Mouse (Mus musculus) hindbrain, postnatal 0 days (tissue): ENCODE data around the gene Hist2h2ac. TPM values are rescaled to one million over a fixed set of nuclear protein-coding genes. Genes with fewer than 3 reads are reported as not detected.
"Not testable (repeated sequence)": the region's sequence is repeated elsewhere in the genome, so short reads cannot be mapped to it uniquely, and the experiment has no call there.

ENCODE experiments used
- ATAC-seq: fragments of 200-750 bp; cut with Nextera tagmentation; 2 replicates; pipeline ENCODE4 v1.8.0; 2017; ENCODE audit warnings: mild to moderate bottlenecking, moderate TSS enrichment, moderate library complexity
- DNase-seq: peaks from one replicate; pipeline ENCODE4 v3.0.0-alpha.2; 2015; ENCODE audit warnings: low spot score
- H3K27ac ChIP-seq: fragments of 300-500 bp; sonication (generic); 2 replicates; pipeline ENCODE4 v1.5.1; 2014; ENCODE audit warnings: mild to moderate bottlenecking
- H3K27me3 ChIP-seq: fragments of 300-500 bp; sonication (generic); 2 replicates; pipeline ENCODE4 v1.6.1; 2014; ENCODE audit warnings: low read length, mixed read lengths; ENCODE audit not compliant: insufficient read depth
- H3K36me3 ChIP-seq: fragments of 300-500 bp; sonication (generic); 2 replicates; pipeline ENCODE4 v1.6.1; 2014; ENCODE audit warnings: low read length, mixed read lengths; ENCODE audit not compliant: insufficient read depth
- H3K4me1 ChIP-seq: fragments of 300-500 bp; sonication (generic); 2 replicates; pipeline ENCODE4 v1.6.1; 2014; ENCODE audit warnings: antibody characterized with exemption, low read length, mixed read lengths; ENCODE audit not compliant: insufficient read depth
- H3K4me2 ChIP-seq: fragments of 300-500 bp; sonication (generic); 2 replicates; pipeline ENCODE4 v1.6.1; 2014; ENCODE audit warnings: low read depth, mild to moderate bottlenecking, low read length, moderate library complexity, mixed read lengths
- H3K4me3 ChIP-seq: fragments of 300-500 bp; sonication (generic); 2 replicates; pipeline ENCODE4 v1.5.1; 2014; ENCODE audit warnings: low read length
- H3K9ac ChIP-seq: fragments of 300-500 bp; sonication (generic); replicated peaks from 2 replicates; pipeline ENCODE4 v1.6.1; 2014; ENCODE audit warnings: mild to moderate bottlenecking, low read length, moderate library complexity, mixed read lengths
- H3K9me3 ChIP-seq: fragments of 300-500 bp; sonication (generic); 2 replicates; pipeline ENCODE4 v1.6.1; 2016; ENCODE audit warnings: low read length, mixed read lengths
- CTCF ChIP-seq: IDR thresholded peaks from 2 replicates; pipeline ENCODE4 v1.5.1; 2016; ENCODE audit warnings: antibody characterized with exemption, control low read depth, low read depth
- whole genome bisulfite sequencing: fragments of 180-500 bp; shearing (Covaris S2); extraction: QIAGEN DNeasy Blood & Tissue Kit; methylation state at CpG from one replicate; pipeline ENCODE4 v1.1.7; 2014; 5-methylcytosine and 5-hydroxymethylcytosine counted together
- polyA plus RNA-seq: library from polyadenylated mRNA; unstranded; fragments of >200 nt; fragmentation: Nextera tagmentation; extraction: Ambion mirVana; gene quantifications from 2 replicates; pipeline ENCODE4 v1.2.1, GENCODE M21; 2015
- total RNA-seq: library from RNA; depleted of rRNA; stranded (reverse); fragments of >200 nt; gene quantifications from 2 replicates; pipeline ENCODE4 v1.2.3, GENCODE M21; 2014; rRNA removed

The Hist2h2ac gene
- total RNA-seq = 718 and 726 TPM in 2 replicates
- polyA plus RNA-seq = 3.6 and 3.9 TPM in 2 replicates

GRCm38 (mm10) chr3:96220765-96221639 lies at the start of gene Hist2h2ac, which contains the start of gene Hist2h2be:
TSS of gene Hist2h2ac (minus strand) at chr3:96220880.
TSS of gene Hist2h2be (plus strand) at chr3:96221119.
- peak within 1 kb of the TSS; percentile 69 for H3K9ac ChIP-seq

DNA sequence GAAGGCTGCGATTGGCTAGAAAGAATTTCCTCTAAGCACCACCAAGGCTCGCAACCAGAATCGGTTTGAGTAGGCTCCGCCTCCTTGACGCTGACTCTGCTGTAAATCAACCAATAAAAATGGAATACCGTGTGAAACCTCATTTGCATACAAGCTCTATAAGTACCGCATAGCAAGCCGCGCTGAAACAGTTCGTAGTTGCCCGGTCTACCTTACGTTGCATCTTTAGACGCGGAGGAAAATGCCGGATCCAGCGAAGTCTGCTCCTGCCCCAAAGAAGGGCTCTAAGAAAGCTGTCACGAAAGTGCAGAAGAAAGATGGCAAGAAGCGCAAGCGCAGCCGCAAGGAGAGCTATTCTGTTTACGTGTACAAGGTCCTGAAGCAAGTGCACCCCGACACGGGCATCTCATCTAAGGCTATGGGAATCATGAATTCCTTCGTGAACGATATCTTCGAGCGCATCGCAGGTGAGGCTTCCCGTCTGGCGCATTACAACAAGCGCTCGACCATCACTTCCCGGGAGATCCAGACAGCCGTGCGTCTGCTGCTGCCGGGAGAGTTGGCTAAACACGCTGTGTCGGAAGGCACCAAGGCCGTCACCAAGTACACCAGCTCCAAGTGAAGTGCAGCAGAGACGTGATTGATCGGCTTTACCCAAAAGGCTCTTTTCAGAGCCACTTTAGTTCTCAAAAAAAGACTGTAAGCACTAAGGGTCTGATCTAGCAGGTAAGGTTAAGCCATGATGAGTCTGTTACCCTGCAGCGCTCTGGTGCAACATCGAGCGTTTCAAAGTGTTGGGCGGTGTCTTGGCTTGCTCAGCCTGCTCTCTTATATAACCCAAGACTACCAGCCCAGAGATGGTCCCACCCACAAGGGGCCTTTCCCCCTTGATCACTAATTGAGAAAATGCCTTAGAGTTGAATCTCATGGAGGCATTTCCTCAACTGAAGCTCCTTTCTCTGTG lies 49.1 kb upstream of the Hist2h2ac start, which contains the start of gene Hist2h2bb:
TSS of gene Hist2h2bb (plus strand) at position 242 of the 964 bp plus-strand sequence.
- H3K9ac ChIP-seq = peak within 1 kb of the TSS; percentile 58
- DNase-seq (peak; percentile 98), ATAC-seq (peak; percentile 98)
- H3K27me3 ChIP-seq = no peaks in the 10 kb centered on the region
- peak within 1 kb of the TSS; percentile 45 for H3K4me3 ChIP-seq
- peak within 1 kb of the TSS; percentile 89 for H3K27ac ChIP-seq
- no peak for TF ChIP-seq CTCF
- no peaks in the 10 kb centered on the region for H3K9me3 ChIP-seq
- H3K36me3 ChIP-seq = no peaks in the 10 kb centered on the region
- H3K4me1 ChIP-seq = peaks cover 4% of the 10 kb centered on the region; the same call in 1 of the 2 replicates
- under 1% methylated on average over 45 of the region's 45 CpGs for WGBS
- H3K4me2 ChIP-seq = peak within 1 kb of the TSS; percentile 70

More at GRCm38 (mm10) chr3:96220765-96221639, at the start of gene Hist2h2ac, which contains the start of gene Hist2h2be:
- ATAC-seq = peak; percentile 90
- no peaks in the 10 kb centered on the region for H3K9me3 ChIP-seq
- WGBS = under 1% methylated on average over 43 of the region's 43 CpGs
- H3K27me3 ChIP-seq = no peaks in the 10 kb centered on the region
- no peak for TF ChIP-seq CTCF
- H3K4me3 ChIP-seq = peak within 1 kb of the TSS; percentile 60
- peak within 1 kb of the TSS; percentile 98 for H3K27ac ChIP-seq
- DNase-seq = peak; percentile 91
- peak within 1 kb of the TSS; percentile 79 for H3K4me2 ChIP-seq
- H3K36me3 ChIP-seq = no peaks in the 10 kb centered on the region
- H3K4me1 ChIP-seq = peaks cover 16% of the 10 kb centered on the region

GRCm38 (mm10) chr3:96268776-96269378 lies 48.2 kb upstream of the Hist2h2ac start:
- not testable (repeated sequence) for H3K9me3 ChIP-seq, H3K27me3 ChIP-seq, H3K36me3 ChIP-seq, DNase-seq
- Histone ChIP-seq H3K4me1 (peaks cover 10% of the 10 kb centered on the region), H3K4me2 (peak overlapping the region; percentile 70), H3K4me3 (peak overlapping the region; percentile 45), H3K9ac (peak overlapping the region; percentile 58), H3K27ac (peak overlapping the region; percentile 89)
- WGBS = 0% methylated on average over 9 of the region's 44 CpGs
- ATAC-seq = peak; percentile 34

DNA sequence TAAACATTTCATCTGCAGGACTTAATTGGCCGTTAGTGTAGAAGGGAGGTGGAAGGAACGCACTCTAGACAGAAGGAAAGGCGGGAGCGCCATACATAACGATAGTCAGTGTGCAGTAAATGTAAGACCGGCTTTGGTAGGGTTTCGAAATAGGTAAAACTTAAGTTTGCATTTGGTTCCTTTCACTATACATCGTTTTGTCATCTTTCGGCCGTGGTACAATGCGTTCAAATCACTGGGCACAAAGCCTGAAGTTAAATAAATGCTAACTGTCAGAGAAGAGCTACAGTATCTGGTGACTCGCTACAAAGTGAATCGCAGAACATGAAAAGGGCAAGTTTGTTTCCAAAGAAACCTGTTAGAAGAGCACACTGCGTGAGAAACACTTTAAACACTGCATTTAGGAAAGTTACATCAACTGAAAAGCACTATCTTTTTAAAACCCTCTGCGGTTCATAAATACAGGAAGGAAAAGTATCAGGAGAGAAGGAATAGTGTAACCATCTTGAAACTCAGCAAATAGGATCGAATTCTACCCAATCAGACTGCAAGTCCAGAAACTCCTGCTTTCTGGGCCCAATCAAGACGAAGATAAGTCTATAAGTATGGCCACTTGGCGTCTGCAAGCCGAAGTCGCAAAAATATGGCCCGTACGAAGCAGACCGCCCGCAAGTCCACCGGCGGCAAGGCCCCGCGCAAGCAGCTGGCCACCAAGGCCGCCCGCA lies 47.5 kb upstream of the Hist2h2ac start, which contains the start of gene Hist2h3b:
TSS of gene Hist2h3b (plus strand) at position 604 of the 725 bp plus-strand sequence.
- peak; percentile 93 for DNase-seq
- H3K27me3 ChIP-seq = no peaks in the 10 kb centered on the region
- H3K9me3 ChIP-seq = no peaks in the 10 kb centered on the region
- H3K27ac ChIP-seq = peak within 1 kb of the TSS; percentile 89
- ATAC-seq = peak; percentile 77
- H3K36me3 ChIP-seq = no peaks in the 10 kb centered on the region
- no peak for TF ChIP-seq CTCF
- peak within 1 kb of the TSS; percentile 58 for H3K9ac ChIP-seq
- H3K4me3 ChIP-seq = peak within 1 kb of the TSS; percentile 45
- WGBS = 20% methylated on average over 28 of the region's 30 CpGs
- H3K4me2 ChIP-seq = peak within 1 kb of the TSS; percentile 70
- peaks cover 13% of the 10 kb centered on the region for H3K4me1 ChIP-seq

GRCm38 (mm10) chr3:96267541-96267940 lies 46.9 kb upstream of the Hist2h2ac start:
- Histone ChIP-seq H3K4me2 (no peak overlapping the region), H3K27ac (peak overlapping the region; percentile 87; the same call in 1 of the 2 replicates), H3K27me3 (no peaks in the 10 kb centered on the region), H3K4me3 (no peak overlapping the region), H3K9me3 (no peaks in the 10 kb centered on the region), H3K9ac (no peak overlapping the region; the same call in 1 of the 2 replicates), H3K36me3 (no peaks in the 10 kb centered on the region), H3K4me1 (peaks cover 13% of the 10 kb centered on the region)
- WGBS = 83% methylated on average over 4 of the region's 4 CpGs
- no peak for DNase-seq
- ATAC-seq = no peak
- TF ChIP-seq CTCF = no peak
